Mouse (Mus musculus): Measurements from ENCODE around the gene Triobp.
A peak's percentile ranks its signal among the peaks of the same experiment; 100 is the strongest.

Gene Triobp

DNA sequence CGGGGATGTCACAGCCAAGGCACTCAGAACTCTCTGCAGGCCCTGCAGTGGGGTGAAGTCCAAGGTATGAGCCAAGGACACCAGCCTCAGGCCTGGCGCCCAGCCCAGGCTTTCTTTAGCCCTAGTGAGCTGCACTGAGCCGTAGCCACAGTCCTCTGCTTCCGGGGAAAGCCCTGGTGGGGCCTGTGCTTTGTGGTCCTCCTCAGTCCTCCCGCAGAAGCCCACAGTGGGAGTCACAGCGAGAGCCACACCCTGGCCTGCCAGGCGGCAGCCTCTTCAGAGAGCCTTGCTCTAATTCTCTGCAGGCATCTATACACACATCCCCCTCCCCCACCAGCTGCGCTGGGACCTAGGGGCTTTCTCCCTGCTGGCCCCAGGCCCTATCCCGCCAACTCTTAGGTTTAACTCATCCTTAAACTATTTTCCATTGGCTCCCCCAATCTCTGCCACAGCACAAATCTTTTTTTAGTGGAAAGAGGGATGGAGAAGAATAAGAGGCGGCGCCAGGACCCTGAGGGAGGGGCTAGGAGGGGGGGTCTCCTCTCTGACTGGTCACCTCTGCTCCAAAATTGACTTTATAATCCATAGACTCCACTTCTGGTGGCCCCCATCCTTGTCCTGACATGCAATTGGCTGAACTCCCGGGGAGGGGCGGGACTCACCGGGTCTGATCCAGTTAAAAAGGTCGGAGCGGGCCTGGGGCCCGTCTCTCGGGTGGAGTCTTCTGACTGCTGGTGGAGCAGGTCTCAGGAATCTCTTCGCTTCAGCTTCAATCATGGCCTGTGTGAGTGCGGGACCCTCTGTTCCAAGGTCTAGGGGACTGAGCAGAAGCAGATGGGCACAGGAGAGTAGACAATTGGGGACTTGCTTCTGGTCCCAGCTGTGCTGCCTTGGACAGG, 21.3 kb upstream of the Triobp start, which contains the start of gene Lgals1:
TSS of gene Lgals1 (plus strand) at position 705 of the 899 bp plus-strand sequence.
- DNase-seq (ENCODE audit: low spot score), result peak; percentile 88

DNA sequence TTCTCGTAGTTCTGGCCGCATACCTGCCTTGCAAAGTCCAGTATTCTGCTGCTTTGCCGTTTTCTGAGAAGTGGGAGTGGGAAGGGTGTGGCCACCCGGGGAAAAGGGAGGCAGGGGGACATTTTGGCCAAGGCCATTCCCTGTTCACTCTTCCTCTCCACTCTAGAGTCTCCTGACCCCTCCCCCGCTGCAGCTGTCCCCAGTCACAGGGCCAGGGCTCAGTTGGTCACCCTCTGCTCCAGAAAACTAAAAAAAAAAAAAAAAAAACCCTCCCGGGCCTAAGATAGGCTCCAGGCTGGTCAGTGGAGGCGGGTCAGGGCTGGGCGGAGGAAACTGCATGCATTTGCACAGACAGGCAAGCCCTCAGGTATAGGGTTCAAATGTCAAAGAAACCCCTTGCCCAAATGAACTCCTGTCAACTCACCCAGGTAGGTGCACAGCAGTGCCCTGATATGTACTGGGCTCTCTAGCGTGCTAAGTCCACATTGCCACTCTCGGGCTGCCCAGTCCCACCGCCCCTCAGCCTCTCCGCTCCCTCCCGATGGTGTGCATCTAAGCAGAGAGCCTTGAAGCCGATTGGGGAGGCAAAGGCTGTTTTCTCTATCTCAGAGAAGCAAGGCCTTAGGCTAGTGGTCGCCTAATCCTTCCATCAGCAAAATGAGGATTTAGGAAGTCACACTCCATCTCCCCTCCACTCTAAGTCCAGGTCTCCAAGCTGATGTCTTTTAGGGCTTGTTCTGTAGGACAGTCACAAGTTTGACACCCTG, 20.3 kb upstream of the Triobp start:
- no peak for DNase-seq (ENCODE audit: low spot score)

DNA sequence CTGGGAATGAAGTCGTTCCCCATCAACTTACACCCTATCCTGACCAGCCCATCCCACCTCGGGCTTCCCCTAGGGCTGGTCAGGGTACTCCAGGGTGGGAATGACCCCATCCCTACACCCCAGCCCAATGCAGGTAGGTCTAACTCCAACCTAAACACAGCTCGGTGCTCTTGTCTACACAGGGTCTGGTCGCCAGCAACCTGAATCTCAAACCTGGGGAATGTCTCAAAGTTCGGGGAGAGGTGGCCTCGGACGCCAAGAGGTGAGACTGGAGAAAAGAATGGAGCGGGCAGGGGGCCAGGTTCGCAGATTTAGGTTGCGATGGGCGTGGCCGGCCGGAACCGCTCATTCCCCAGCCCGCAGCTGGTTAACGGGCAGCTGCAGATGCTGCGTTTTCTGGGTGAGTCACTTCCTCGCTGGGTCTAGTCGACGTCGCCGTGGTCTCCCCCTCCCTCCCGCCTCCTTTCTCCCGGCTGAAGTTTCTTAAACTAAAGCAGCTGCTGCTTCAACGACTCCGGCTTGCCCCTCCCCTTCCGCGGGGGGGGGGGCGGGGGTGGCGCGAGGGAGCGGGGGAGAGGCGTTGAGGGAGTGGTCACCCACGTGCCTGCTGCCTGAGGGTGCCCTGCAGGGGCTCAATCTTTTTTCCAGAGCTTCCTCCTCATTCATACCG, 19.6 kb upstream of the Triobp start:
- DNase-seq (ENCODE audit: low spot score), result peak; percentile 48

DNA sequence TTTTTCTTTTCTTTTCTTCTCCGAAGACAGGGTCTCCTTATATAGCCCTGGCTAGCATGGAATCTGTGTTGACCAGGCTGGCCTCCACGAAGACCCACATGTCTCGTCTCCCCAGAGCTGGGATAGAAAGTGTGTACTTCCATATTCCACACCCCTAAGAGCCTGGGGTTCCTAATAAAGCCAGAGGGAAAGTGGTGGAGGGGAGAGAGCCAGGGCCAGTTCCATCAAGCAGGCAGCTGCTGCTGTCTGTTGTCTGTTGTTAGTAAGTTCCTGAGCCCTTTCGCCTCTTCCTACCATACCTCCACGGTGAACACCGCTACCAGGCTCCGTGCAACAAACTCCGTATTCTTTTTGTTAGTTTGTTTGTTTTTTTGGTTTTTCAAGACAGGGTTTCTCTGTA, 19.0 kb upstream of the Triobp start:
- no peak for DNase-seq (ENCODE audit: low spot score)

DNA sequence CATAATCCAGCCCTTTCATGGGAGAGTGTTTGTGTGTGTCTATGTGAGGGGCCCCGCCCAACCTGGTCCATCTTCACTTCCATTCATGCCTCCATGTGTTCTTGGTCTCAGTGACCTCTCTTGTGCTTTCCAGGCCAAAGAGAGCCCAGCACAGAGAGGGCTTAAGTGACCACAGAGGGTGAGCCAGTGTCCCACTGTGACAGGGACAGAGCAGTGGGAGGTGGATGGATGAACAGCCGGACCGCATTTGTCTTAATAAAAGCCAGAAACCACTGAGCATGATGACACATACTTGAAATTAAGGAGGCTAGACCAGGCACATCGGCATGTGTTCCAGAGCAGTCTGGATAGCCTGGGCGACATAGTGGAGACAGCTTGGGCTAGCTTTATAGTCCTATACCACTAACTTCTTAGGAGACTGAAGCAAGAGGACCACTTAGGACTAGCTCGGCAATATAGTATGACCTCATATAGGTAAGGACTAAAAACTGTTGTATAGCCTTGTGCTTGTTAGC, 17.3 kb upstream of the Triobp start:
- DNase-seq (ENCODE audit: low spot score), result no peak

DNA sequence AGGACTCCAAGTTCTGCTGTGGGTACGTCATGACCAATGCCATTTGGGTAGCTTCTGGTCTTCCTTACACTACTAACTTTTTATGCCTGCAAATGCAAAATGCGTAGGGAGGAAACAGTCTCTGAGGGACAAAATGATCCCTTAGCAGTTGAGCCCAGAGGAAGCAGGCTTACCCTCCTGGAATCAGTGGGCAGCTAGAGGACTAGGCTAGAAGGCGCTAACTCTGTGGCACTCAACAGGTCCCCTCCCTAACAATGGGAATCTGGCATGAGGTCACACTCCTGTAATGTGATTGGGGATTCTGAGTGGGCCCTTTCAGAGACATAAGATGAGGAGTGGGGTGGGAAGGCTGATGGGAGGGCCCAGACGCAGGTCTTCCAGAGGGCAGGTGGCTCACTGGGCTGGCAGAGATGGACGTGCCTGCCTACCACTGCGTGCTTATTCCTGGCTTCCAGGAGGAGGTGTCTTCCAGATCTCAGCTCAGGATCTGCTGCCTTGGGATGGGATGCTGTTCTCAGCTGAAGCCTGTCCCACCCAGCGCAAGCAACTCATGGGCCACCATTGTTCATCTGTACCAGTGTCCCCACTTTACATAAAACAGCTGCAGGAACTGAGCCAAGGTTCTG, 16.6 kb upstream of the Triobp start:
- DNase-seq (ENCODE audit: low spot score), result no peak

DNA sequence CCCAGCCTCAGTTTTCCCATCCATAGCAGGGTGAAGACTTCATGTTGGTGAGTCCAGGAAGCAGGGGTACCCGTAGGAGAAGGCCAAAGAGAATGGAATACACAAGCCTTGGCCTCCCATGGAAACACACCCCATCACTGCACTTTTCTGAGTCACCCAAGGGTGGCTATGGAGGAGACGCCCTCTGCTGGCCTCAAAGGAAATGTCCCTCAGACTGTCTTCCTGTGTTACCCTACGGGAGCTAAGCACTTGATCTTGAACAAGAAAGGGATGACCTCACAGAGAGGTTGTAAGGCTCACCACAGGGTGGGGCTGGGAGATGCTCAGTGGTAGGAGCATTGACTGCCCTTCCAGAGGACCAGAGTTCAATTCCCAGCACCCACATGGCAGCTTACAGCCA, 15.9 kb upstream of the Triobp start:
- no peak for DNase-seq (ENCODE audit: low spot score)

DNA sequence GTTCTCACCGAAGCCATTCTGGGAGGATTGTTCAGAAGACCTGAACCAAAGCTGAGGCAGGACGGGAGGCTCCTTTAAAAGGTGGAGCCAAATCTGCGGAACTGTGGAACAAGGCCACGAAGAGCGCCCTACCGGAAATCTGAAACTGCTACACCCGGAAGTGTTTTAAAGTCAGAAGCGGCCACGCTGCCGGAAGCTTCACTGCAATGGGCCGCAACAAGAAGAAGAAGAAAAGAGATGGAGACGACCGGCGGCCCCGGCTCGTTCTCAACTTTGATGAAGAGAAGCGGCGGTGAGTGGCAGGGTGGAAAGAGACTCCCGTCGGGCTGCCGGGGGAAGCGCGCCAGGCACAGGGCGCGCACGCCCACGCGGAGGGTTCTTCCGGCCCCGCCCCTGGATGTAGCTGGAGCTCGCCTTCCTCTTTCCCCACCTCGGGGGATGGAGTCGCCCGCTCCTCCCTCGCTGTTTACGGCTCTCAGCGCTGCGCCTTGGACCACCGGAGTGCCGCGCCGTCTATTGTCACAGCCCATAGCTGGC, 12.7 kb upstream of the Triobp start, which contains the start of gene Nol12:
TSS of gene Nol12 (plus strand) at position 150 of the 537 bp plus-strand sequence.
- peak; percentile 83 for DNase-seq (ENCODE audit: low spot score)

DNA sequence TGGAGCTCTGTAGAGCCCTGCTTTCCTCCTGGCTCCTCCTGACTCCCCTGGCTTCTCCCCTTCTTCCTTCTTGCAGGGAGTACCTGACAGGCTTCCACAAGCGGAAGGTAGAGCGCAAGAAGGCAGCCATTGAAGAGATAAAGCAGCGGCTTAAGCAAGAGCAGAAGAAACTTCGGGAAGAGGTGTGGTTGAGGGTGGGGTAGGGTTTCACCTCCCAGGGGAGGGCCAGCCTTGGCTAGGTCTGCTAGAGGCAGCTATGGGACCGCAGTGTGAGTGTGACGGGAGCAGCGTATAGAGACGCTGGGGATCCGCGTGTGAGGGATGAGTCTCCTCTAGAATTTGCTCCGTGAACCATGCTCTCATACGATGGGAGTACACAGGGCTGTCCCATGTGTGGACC, 11.1 kb upstream of the Triobp start:
- DNase-seq (ENCODE audit: low spot score), result no peak

DNA sequence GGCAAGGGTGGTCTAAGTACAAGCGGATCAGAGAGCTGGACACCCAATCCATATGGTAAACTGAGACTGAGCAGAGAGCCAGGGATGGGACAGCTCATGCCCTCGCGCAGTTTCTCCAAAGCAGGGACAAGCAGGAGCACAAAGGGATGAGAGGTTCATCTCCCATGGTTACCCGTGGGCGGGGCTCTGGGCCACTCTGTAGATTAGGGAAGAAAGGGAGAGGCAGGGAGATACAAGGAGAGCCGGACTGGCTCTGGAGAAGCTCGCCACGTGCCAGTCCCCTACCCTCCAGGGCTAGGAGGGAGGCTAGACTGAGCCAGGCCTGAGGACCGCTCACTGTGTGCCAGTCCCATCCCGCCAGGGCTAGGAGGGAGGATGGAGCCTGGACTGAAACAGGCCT, 10.2 kb upstream of the Triobp start:
- no peak for DNase-seq (ENCODE audit: low spot score)

DNA sequence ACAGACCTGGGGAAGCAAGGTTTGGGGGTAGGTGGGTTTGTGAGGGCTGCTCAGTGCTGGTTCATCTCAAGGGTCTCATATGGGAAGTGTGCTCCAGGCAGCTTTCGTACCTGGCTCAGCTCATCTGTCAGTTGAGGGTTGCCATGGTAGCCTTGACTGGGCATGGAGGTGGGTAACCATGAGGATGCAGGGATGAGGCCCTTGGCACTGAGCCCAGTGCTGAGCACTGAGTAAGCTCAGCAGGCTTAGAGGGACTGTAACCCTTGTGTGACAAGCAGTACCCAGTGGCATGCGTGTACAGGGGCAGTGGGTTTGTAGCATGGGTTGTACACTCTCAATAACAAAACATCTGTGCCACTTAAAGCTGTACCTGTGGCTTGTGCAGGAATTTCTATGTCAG, 9.6 kb upstream of the Triobp start:
- DNase-seq (ENCODE audit: low spot score), result no peak

DNA sequence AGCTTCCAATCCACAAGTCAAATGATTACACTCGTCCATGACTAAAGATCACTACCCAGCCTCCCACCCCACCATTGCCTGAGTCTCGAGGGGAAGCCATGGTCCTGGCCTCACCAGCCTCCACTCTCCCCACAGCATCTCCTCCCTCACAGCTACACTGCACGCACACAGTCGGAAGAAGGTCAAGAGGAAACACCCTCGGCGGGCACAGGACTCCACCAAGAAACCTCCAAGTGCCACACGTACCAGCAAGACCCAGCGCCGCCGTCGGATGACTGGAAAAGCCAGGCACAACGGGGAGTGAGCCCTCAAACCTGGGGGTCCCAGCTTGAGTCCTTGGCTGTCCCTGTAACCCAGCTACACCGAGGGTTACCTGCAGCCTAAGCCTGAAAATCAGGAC, 7.2 kb upstream of the Triobp start:
- no peak for DNase-seq (ENCODE audit: low spot score)

DNA sequence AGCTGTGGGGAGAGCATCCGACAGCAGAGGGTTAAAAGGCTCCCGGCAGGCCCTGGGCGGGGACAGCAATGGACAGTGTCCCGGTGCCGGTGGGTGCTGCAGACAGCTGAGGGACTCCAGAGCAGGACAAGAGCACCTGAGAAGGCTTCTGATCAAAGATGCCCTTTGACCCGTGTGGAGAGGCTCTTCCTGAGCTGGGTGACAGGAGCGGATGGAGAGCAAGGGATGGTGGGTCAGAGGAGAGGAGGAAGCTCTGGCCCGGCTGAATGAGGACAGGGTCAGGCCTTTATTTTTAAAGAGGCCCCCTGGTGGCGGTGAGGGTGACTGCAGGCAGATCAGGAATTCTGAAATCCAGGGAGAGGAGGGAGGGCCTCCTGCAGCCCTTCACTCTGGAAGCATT, 4.9 kb upstream of the Triobp start:
- DNase-seq (ENCODE audit: low spot score), result peak; percentile 85

DNA sequence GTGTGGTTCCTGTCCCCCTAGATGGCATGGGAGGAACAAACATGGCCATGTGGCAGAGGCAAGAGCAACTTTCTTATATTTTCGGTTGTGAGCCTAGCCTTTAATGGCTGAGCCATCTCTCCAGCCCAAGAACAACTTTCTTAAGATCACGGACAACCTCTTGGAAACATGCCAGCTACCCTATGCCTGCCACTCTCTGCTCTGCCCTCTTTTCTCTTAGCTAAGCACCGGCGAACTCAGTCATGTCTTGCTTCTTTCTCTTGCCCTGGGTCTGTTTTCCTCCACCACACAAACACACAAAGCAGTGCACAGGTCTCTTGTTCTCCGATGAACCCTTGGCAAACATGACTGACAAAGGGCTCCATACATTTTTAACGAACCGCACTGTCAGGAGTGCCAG, 1.3 kb upstream of the Triobp start:
- DNase-seq (ENCODE audit: low spot score), result no peak

DNA sequence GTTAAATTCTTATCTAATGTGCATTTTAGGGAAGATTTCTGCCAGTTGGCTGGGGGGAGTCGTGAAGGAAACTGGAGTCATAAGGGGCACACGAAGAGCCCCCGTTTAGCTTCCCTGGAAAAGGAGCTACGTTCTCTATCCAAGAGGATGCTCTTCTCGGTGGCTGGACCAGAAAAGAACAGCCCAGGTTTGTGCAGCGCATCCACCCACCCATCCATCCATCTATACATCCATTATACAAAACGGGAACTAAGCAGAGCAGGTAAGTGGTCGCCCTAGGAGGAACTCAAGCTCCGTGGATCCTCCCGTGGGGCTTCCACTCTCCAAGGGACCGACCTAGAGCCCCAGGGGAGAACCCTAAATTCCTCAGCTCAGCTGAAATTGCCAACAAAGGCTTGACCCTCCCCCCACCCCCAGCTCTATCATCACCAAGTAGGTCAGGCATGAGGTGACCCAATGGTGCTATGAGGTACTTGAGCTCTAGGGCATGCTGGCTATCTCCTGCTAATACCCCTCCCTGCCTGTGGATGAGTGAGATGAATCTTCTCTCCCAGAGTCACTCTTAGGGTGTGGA, 715 bp downstream of the Triobp start:
- DNase-seq (ENCODE audit: low spot score), result no peak

DNA sequence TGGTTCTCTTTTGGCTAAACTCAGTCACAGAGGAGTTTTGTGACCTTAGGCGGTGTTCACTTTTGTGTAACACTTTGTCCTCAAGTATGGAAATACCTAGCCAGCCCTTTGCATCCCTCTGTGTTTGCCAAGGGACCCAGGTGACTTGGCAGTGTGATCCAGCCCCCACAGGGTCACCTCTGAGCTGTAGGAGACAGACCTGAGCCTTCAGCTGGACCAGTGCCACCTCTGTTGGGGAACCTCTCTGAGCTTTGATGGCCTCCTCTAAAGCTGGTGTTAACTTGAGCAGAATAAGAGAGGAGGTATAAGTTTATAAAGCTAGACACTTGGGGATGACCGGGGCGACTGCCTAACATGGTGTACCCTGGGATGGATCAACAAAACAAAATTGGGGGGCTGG, 1.4 kb downstream of the Triobp start:
- DNase-seq (ENCODE audit: low spot score), result no peak

DNA sequence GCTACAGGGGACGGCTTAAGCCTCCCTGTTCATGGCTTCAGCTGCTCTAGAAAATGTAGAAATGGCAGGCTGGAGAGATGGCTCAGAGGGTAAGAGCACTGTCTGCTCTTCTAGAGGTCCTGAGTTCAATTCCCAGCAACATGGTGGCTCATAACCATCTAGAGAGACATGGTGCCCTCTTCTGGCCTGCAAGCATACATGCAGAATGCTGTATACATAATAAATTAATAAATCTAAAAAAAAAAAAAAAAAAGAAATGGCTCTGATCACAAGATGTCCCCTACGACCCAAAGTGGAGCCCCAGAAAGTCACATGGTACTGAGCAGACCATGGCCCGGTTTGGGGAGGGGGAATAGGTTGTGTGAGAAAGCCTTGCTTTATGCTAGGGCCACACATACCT, 8.1 kb downstream of the Triobp start:
- DNase-seq (ENCODE audit: low spot score), result no peak

DNA sequence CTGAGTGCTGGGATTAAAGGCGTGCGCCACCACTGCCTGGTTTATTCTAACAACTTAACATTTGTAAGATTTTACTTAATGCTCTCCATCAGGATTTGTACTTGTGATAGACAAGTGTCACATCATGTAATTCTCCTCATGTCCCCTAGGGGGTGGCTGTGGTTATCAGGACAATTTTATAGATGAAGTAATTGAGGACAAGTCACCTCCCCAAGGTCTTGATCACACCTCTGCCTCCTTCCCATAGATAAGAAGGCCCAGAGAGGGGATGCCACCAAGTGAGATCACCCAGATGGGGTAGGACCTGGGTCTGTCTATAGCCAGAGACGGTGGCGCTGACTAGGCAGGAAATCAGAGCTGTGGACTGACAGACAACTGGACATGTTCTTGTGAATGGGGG, 8.8 kb downstream of the Triobp start:
- no peak for DNase-seq (ENCODE audit: low spot score)

DNA sequence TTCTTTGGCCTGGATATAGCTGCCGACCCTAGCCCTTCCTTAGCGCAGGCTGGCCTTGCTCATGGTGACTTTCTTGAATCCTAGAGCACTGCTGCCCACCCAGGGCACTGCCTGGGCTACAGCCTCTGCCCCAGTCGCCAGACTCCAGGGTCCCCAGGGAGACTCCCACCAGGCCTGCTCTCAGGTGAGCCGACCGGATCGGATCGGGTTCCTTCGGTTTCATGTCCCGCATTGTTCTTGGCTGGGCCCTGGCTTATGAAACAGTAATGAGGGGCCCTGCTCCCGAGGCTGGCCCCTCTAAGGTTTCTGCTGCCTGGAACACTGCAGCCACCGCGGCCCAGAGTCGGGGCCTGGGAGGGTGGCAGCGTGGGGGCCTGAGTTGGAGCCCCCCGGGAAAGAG, 9.5 kb downstream of the Triobp start:
- DNase-seq (ENCODE audit: low spot score), result no peak

DNA sequence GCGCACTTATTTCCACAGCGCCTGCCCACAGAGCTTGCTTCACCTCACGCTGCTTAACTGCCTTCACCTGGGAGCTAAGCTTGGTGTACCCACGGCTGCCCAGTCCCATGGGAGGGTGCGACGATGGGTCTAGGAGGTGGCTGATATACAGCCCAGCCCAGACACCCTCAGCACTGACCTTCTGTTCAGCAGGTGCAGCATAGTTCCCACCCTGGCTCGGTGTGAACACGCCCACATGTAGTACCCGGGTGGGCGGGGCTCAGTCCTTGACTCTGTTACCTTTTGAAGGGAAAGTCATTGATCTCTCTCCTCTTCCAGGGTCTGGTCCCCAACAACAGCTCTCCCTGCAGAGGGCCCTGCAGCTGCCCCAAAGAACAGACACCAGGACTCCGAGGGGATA, 12.0 kb downstream of the Triobp start:
- DNase-seq (ENCODE audit: low spot score), result no peak

DNA sequence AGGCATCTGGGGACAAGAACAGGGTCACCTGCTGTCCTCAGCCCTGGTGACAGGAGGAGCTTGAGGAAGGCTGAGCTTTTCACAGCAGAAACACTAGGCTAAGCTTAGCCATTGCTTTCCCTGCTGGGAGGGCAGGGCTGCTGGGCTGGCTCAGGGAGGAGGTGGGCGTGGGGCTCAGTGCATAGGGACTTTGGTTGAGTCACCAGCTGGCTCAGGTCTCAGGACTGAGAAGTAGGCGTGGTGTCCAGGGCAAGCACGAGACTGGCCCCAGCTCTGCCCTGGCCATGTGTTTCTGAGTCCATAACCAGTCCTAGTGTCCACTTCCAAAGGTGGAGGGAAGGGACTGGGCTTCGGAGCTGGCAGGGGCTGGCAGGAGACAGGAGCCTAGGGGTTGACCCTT, 12.6 kb downstream of the Triobp start:
- DNase-seq (ENCODE audit: low spot score), result no peak
